Mouse (Mus musculus): ENCODE data around the gene Frs3. TPM values are rescaled to one million over a fixed set of nuclear protein-coding genes. Genes with fewer than 3 reads are reported as not detected.

Frs3 gene
- total and polyA plus RNA-seq, 3 experiments: 1.6 to 2.1 (median 2.0) TPM

DNA sequence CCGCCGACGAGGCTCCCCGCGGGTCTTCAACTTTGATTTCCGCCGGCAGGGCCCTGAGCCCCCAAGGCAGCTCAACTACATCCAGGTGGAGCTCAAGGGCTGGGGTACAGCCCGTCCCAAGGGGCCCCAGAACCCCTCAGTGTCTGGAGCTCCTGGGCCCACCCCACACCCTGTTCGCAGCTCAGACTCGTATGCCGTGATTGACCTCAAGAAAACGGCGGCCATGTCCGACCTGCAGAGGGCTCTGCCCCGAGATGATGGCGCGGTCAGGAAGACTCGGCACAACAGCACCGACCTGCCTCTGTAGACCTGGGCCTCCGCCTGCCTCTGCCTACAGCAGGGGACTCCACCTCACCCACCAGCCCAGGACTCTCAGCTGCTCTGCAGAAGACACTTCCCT, 14.7 kb downstream of the Frs3 start:
- Histone ChIP-seq H3K36me3 (replicated peaks) (peaks cover 10% of the 10 kb centered on the region), H3K4me1 (ENCODE audit: insufficient read depth, low read depth, low read length) (0 out of 2 replicates have a peak, but pooled peaks cover 2% of the 10 kb centered on the region), H3K27me3 (ENCODE audit: insufficient read depth, low read length) (peaks cover 39% of the 10 kb centered on the region), H3K9me3 (replicated peaks) (no peaks in the 10 kb centered on the region), H3K4me3 (ENCODE audit: low read depth, low read length) (no peak overlapping the region)
- DNase-seq (ENCODE audit: low spot score) (no peak), ATAC-seq (ENCODE audit: extremely low read depth, insufficient number of reproducible peaks, low FRiP score, poor library complexity, severe bottlenecking) (no peak)
- TF ChIP-seq GATA2 (IDR thresholded peaks at IDR 0.05; ENCODE audit: borderline replicate concordance, low read depth, low read length) (no peak), POLR2AphosphoS5 (IDR thresholded peaks at IDR 0.05; ENCODE audit: insufficient replicate concordance, low read depth, low read length) (no peak), TAL1 (conservative IDR thresholded peaks at IDR 0.05; ENCODE audit: low read depth, low read length) (no peak), CTCF (IDR thresholded peaks at IDR 0.05; ENCODE audit: low read depth, low read length) (no peak), GATA1 (IDR thresholded peaks at IDR 0.05; ENCODE audit: borderline replicate concordance, low read length) (no peak)

DNA sequence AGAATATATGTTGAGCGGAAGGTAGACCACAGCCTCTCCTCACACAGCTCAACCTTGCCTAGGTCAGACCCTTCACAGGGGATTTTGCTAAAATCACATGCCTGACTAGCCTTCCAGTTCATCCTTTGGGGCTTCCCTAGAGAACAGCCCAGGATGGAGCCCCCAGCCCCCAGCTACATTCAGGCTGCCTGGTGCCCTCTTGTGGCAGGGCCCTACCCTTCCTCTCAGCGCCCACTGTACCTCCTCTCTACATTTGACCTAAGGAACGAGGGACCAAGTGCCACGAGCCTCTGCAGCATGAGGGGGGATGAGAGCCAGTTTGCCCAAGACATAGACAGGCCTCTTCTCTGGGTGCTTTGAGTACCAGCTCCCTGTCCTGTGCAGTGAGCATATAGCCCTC, 15.9 kb downstream of the Frs3 start:
- Histone ChIP-seq H3K36me3 (replicated peaks) (peaks cover 10% of the 10 kb centered on the region), H3K4me3 (ENCODE audit: low read depth, low read length) (no peak overlapping the region), H3K27me3 (ENCODE audit: insufficient read depth, low read length) (peaks cover 43% of the 10 kb centered on the region), H3K4me1 (ENCODE audit: insufficient read depth, low read depth, low read length) (peaks cover 2% of the 10 kb centered on the region; the same call in 1 of the 2 replicates), H3K9me3 (replicated peaks) (no peaks in the 10 kb centered on the region)
- DNase-seq (ENCODE audit: low spot score) (no peak), ATAC-seq (ENCODE audit: extremely low read depth, insufficient number of reproducible peaks, low FRiP score, poor library complexity, severe bottlenecking) (no peak)
- no peak for TF ChIP-seq TAL1 (conservative IDR thresholded peaks at IDR 0.05; ENCODE audit: low read depth, low read length)
- TF ChIP-seq GATA2 (IDR thresholded peaks at IDR 0.05; ENCODE audit: borderline replicate concordance, low read depth, low read length): no peak
- no peak for TF ChIP-seq POLR2AphosphoS5 (IDR thresholded peaks at IDR 0.05; ENCODE audit: insufficient replicate concordance, low read depth, low read length)
- no peak for TF ChIP-seq GATA1 (IDR thresholded peaks at IDR 0.05; ENCODE audit: borderline replicate concordance, low read length)
- TF ChIP-seq CTCF (IDR thresholded peaks at IDR 0.05; ENCODE audit: low read depth, low read length): no peak

DNA sequence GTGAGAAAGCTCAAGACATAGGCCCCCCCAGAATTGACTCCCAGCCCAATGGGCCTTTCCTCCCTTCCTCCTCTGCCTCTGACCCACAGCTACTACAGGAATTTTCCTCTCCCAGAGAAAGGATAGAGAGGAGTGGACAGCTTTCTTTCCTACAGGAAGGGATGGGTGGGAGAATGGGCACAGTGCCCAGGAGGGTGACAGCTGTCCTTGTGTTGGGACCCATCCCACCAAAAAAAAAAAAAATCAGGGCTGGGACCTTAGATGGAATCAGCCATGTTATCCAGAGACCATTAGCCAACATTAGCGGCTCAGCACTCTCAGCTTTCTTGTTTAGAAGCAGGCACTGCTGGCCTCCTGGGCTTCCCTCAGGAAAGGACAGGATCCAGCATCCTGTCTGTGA, 17.4 kb downstream of the Frs3 start:
- DNase-seq (ENCODE audit: low spot score): no peak
- Histone ChIP-seq H3K9me3 (replicated peaks) (no peaks in the 10 kb centered on the region), H3K4me1 (ENCODE audit: insufficient read depth, low read depth, low read length) (peaks cover 10% of the 10 kb centered on the region), H3K36me3 (replicated peaks) (peaks cover 10% of the 10 kb centered on the region), H3K4me3 (ENCODE audit: low read depth, low read length) (no peak overlapping the region), H3K27me3 (ENCODE audit: insufficient read depth, low read length) (peaks cover 45% of the 10 kb centered on the region)
- ATAC-seq (ENCODE audit: extremely low read depth, insufficient number of reproducible peaks, low FRiP score, poor library complexity, severe bottlenecking): no peak
- TF ChIP-seq GATA1 (IDR thresholded peaks at IDR 0.05; ENCODE audit: borderline replicate concordance, low read length): no peak
- TF ChIP-seq GATA2 (IDR thresholded peaks at IDR 0.05; ENCODE audit: borderline replicate concordance, low read depth, low read length): no peak
- no peak for TF ChIP-seq POLR2AphosphoS5 (IDR thresholded peaks at IDR 0.05; ENCODE audit: insufficient replicate concordance, low read depth, low read length)
- no peak for TF ChIP-seq TAL1 (conservative IDR thresholded peaks at IDR 0.05; ENCODE audit: low read depth, low read length)
- TF ChIP-seq CTCF (IDR thresholded peaks at IDR 0.05; ENCODE audit: low read depth, low read length): no peak

DNA sequence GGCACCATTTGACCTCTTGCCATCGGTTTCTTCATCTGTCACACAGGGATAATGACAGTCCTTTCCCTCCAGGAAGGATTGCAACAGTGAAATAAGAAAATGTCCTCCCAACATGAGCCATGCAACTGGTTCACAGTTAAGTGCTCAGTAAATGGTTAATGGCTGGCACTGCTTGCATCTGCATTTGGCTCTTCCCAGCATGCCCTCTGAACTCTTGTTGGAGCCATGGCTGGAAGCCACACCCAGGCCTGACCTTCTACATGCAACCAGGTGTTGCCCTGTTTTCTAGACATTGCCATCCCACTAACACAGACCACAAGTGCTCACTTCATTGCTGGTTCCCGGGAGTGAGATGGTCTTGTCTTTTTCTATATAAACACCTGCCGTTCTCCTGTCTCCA, 19.1 kb downstream of the Frs3 start:
- Histone ChIP-seq H3K27me3 (ENCODE audit: insufficient read depth, low read length) (peaks cover 50% of the 10 kb centered on the region), H3K9me3 (replicated peaks) (no peaks in the 10 kb centered on the region), H3K4me1 (ENCODE audit: insufficient read depth, low read depth, low read length) (peaks cover 10% of the 10 kb centered on the region), H3K4me3 (ENCODE audit: low read depth, low read length) (no peak overlapping the region), H3K36me3 (replicated peaks) (peaks cover 2% of the 10 kb centered on the region)
- no peak for DNase-seq (ENCODE audit: low spot score)
- ATAC-seq (ENCODE audit: extremely low read depth, insufficient number of reproducible peaks, low FRiP score, poor library complexity, severe bottlenecking): no peak
- TF ChIP-seq GATA1 (IDR thresholded peaks at IDR 0.05; ENCODE audit: borderline replicate concordance, low read length) (no peak), TAL1 (conservative IDR thresholded peaks at IDR 0.05; ENCODE audit: low read depth, low read length) (no peak), POLR2AphosphoS5 (IDR thresholded peaks at IDR 0.05; ENCODE audit: insufficient replicate concordance, low read depth, low read length) (no peak), CTCF (IDR thresholded peaks at IDR 0.05; ENCODE audit: low read depth, low read length) (no peak), GATA2 (IDR thresholded peaks at IDR 0.05; ENCODE audit: borderline replicate concordance, low read depth, low read length) (no peak)

DNA sequence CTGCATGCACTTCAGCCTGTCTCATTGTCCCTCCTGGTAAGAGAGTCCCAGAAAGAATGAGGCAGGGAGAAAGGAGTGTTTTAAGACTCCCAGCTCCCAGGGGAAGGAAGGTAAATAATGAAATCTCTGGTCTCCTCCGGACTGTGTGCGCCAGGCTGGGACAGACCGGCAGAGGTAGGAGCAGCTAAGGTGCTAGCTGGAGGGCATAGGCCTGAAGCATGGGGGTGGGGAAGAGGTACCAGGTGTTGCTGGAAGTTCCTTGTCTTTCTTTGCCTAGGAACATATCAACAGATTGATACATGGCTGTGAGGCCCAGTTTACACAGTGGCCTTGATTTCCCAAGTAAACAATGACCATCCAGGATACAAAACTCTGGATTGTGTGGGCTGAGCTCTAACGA, 20.1 kb downstream of the Frs3 start:
- TF ChIP-seq TAL1 (conservative IDR thresholded peaks at IDR 0.05; ENCODE audit: low read depth, low read length) (no peak), POLR2AphosphoS5 (IDR thresholded peaks at IDR 0.05; ENCODE audit: insufficient replicate concordance, low read depth, low read length) (no peak), GATA2 (IDR thresholded peaks at IDR 0.05; ENCODE audit: borderline replicate concordance, low read depth, low read length) (no peak), CTCF (IDR thresholded peaks at IDR 0.05; ENCODE audit: low read depth, low read length) (no peak), GATA1 (IDR thresholded peaks at IDR 0.05; ENCODE audit: borderline replicate concordance, low read length) (no peak)
- Histone ChIP-seq H3K4me1 (ENCODE audit: insufficient read depth, low read depth, low read length) (peaks cover 10% of the 10 kb centered on the region), H3K36me3 (replicated peaks) (no peaks in the 10 kb centered on the region), H3K4me3 (ENCODE audit: low read depth, low read length) (no peak overlapping the region), H3K27me3 (ENCODE audit: insufficient read depth, low read length) (peaks cover 50% of the 10 kb centered on the region), H3K9me3 (replicated peaks) (no peaks in the 10 kb centered on the region)
- ATAC-seq (ENCODE audit: extremely low read depth, insufficient number of reproducible peaks, low FRiP score, poor library complexity, severe bottlenecking) (no peak), DNase-seq (ENCODE audit: low spot score) (no peak)

DNA sequence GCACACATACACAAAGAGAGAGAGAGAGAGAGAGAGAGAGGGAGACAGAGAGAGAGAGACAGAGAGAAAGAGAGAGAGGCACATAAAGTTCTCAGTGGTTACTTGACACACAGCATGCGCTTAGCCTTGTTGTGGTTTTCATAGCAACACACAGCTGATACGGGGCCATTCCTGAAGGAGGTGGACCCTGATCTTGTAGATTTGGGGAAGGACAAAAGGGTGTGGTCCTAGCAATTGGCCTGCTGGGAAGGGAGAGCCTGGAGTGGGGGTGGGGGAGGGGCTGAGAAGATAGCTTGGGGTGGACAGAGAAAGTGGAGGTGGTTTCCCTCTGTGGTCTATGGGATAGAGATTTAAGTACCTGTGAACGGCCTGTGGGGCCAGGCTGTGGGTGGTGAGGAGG, 21.2 kb downstream of the Frs3 start:
- no peak for ATAC-seq (ENCODE audit: extremely low read depth, insufficient number of reproducible peaks, low FRiP score, poor library complexity, severe bottlenecking)

More for the DNA sequence above, 21.2 kb downstream of the Frs3 start:
- Histone ChIP-seq H3K9me3 (replicated peaks) (no peaks in the 10 kb centered on the region), H3K4me1 (ENCODE audit: insufficient read depth, low read depth, low read length) (peaks cover 8% of the 10 kb centered on the region), H3K27me3 (ENCODE audit: insufficient read depth, low read length) (peaks cover 48% of the 10 kb centered on the region), H3K4me3 (ENCODE audit: low read depth, low read length) (no peak overlapping the region), H3K36me3 (replicated peaks) (no peaks in the 10 kb centered on the region)
- TF ChIP-seq CTCF (IDR thresholded peaks at IDR 0.05; ENCODE audit: low read depth, low read length) (no peak), GATA1 (IDR thresholded peaks at IDR 0.05; ENCODE audit: borderline replicate concordance, low read length) (no peak), TAL1 (conservative IDR thresholded peaks at IDR 0.05; ENCODE audit: low read depth, low read length) (no peak), GATA2 (IDR thresholded peaks at IDR 0.05; ENCODE audit: borderline replicate concordance, low read depth, low read length) (no peak), POLR2AphosphoS5 (IDR thresholded peaks at IDR 0.05; ENCODE audit: insufficient replicate concordance, low read depth, low read length) (no peak)
- no peak for DNase-seq (ENCODE audit: low spot score)
